Mouse (Mus musculus) forelimb bud, embryonic 11.5 days (tissue): Measurements from ENCODE around the gene Prss32.

Experiments
- DNase-seq: peaks from one replicate; pipeline ENCODE4 v3.0.0-alpha.2; 2012; ENCODE audit warnings: low read depth, low spot score

Prss32 gene

DNA sequence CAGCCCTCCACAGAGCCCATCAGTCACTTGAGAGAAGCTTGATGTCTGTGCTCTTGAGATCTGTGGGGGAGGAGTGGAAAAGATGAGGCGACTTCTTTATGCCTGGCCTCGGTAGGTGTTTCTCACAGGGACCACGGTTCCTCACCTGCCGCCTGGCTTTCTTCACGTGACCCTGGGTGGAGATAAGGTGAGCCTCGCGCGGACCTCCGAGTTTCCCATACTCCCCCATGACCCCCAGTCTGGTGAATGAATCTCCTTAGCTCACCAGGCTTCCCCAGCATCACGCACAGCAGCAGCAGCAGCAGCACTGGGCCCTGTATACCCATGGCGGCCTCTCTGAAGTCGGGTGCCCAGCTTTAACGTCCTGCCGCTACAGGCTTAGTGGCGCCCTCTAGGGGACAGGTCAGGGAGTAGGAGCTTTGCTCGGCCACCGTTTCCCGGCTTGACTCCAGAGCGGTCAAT is at the start of gene Prss32, which contains the start of gene Prss41:
Gene Prss32, plus strand, starts transcription at position 44 of the 462 bp plus-strand sequence.
Gene Prss41, minus strand, starts transcription at position 361 of the 462 bp plus-strand sequence.
- DNase-seq = peak; percentile 72

DNA sequence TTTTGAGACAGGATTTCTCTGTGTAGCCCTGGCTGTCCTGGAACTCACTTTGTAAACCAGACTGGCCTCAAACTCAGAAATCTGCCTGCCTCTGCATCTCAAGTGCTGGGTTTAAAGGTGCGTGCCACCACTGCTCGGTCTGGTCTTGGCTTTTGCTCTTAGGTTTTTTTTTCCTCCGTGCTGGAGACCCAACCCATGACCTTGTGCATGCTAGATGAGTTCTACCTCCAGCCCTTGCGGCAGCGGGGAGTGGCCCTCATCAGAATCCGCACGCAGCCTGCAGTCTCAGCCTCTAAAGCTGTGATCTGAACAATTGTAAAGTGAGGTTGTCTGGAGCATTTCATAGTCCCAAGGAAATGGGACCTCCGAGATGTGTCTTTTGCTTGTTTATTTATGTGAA is 48.3 kb upstream of the Prss32 start:
- no peak for DNase-seq

DNA sequence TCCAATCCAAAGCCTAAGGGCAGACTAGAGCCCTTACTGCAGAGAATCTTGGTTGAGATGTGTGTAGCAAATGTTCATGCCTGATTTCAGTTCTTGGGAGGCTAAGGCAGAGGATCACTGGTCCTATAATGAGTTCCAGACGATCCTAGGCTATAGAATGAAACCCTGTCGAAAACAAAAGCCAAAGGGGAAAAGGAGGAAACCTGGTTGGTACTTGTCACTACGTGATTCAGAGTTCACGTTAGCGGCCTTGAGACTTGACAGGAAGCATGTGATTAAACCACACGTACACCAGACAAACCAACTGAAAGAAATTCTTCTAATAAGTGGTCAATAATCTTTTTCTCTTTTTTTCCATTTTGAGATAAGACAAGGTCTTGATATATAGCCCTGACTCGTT is 46.3 kb upstream of the Prss32 start:
- peak; percentile 52 for DNase-seq

DNA sequence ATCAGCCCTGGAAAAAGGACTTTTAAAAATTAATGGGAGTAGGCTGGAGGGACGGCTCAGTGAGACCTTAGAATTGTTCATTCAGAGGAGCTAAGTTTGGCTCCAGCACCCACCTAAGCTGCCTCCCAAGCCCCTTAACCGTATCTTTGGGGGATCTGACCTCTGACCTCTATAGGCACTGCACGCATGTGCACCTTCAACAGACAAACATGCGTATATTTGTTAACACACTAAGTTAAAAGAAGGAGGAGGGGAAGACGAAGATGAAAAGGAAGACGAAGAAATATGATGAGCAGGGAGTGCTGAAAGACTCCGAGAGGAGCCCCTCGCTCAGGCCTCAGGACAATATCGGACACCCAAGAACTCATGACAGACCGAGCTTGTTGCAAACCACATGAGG is 42.0 kb upstream of the Prss32 start:
- no peak for DNase-seq

GRCm38 (mm10) chr17:23802746-23803365 is 40.8 kb upstream of the Prss32 start:
- DNase-seq = peak; percentile 99

DNA sequence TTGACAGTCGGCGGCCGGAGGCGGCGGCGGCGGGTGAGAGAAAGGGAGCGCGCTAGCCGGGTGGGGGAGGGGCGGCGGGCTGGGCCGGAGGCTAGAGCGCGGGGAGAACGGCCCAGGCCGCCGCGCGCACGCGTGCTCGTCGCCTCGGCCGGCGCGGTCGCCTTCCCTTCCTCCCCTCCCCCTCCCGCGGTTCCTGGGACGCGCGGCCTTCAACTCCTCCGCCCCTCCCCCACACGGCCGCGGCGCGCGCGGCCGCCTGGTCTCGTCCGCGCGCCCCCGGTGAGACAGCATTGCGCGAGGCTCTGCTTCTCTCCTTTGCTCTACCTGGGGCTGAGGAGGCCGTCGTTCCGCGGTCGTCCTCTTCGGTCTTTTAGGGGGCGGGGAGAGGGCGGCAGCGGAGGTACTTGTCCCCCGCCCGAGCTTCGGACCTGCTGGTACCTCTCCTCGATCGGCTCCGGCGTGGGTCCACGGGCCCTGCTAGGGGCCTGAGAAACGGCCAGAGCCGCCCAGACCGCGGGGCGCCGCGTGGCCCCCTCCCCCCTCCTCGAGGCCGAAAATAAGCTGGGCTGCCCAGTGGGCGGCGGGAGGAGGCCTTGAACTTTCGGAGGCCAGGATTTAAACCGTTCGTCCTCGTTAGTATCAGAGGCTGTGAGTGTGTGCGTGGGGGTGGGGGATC is 40.2 kb upstream of the Prss32 start:
- DNase-seq = peak; percentile 85

GRCm38 (mm10) chr17:23804426-23805085 is 39.1 kb upstream of the Prss32 start:
- DNase-seq = no peak

DNA sequence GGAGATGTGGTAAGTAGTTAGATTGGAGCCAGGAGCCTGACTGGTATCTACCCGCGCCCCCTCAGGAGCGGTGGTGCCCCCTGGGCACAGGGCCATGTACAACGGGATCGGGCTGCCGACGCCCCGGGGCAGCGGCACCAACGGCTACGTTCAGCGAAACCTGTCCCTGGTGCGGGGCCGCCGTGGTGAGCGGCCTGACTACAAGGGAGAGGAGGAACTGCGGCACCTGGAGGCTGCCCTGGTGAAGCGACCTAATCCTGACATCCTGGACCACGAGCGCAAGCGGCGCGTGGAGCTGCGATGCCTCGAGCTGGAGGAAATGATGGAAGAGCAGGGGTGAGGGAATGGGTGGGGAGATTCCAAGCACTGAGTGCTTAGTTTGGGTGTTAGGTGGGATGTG is 36.8 kb upstream of the Prss32 start:
- no peak for DNase-seq

GRCm38 (mm10) chr17:23807918-23808317 is 35.7 kb upstream of the Prss32 start:
- DNase-seq = no peak

- DNase-seq = no peak
Measured at GRCm38 (mm10) chr17:23815641-23816040, 28.0 kb upstream of the Prss32 start.

DNA sequence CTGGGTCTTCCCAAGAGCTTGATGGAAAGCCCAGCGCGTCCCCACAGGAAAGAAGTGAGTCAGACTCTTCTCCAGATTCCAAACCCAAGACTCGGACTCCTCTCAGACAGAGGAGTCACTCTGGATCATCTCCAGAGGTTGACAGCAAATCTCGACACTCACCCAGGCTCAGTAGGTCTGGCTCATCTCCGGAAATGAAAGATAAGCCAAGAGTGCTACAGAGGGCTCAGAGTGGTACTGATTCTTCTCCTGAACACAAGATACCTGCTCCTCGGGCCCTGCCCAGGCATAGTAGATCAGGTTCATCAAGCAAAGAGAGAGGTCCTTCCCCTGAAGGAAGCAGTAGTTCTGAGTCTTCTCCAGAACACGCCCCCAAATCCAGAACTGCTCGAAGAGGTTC is 25.1 kb upstream of the Prss32 start:
- no peak for DNase-seq

DNA sequence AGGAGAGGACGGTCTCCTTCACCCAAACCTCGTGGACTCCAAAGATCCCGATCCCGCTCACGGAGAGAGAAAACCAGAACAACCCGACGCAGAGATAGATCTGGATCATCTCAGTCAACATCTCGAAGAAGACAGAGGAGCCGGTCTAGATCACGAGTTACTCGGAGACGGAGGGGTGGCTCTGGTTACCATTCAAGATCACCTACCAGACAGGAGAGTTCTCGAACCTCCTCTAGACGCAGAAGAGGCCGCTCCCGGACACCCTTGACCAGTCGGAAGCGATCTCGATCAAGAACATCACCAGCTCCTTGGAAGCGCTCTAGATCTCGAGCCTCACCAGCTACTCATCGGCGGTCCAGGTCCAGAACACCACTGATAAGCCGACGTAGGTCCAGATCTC is 24.4 kb upstream of the Prss32 start:
- DNase-seq = no peak

GRCm38 (mm10) chr17:23820731-23821130 is 22.9 kb upstream of the Prss32 start:
- DNase-seq = no peak

GRCm38 (mm10) chr17:23822094-23822493 is 21.6 kb upstream of the Prss32 start:
- DNase-seq = no peak

GRCm38 (mm10) chr17:23823018-23823417 is 20.6 kb upstream of the Prss32 start:
- DNase-seq = no peak

- DNase-seq = no peak
Measured at GRCm38 (mm10) chr17:23823614-23824013, 20.0 kb upstream of the Prss32 start.

GRCm38 (mm10) chr17:23825591-23825990 is 18.1 kb upstream of the Prss32 start:
- DNase-seq = no peak

- peak; percentile 44 for DNase-seq
Measured at GRCm38 (mm10) chr17:23828271-23829001, 15.2 kb upstream of the Prss32 start.

GRCm38 (mm10) chr17:23829064-23829619 is 14.5 kb upstream of the Prss32 start, which contains the start of gene Elob:
TSS of gene Elob (minus strand) at chr17:23829136.
- DNase-seq = peak; percentile 86

DNA sequence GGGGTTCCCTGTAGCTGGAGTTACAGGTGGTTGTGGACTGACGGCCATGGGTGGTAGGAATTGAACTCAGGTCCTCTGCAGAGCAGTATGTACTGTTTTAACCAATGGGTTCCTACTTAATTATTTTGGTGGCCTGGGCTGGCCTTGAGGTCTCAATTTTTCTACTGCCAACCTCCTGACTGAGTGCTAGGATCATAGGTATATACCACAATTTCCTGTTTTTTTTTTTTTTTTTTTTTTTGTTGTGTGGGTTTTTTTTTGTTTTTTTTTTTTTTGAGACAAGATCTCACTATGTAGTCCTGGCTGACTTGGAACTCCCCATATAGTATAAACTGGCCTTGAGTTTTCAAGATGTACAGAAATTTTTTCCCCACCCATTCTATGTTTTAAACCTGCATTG is 12.5 kb upstream of the Prss32 start:
- DNase-seq = no peak

DNA sequence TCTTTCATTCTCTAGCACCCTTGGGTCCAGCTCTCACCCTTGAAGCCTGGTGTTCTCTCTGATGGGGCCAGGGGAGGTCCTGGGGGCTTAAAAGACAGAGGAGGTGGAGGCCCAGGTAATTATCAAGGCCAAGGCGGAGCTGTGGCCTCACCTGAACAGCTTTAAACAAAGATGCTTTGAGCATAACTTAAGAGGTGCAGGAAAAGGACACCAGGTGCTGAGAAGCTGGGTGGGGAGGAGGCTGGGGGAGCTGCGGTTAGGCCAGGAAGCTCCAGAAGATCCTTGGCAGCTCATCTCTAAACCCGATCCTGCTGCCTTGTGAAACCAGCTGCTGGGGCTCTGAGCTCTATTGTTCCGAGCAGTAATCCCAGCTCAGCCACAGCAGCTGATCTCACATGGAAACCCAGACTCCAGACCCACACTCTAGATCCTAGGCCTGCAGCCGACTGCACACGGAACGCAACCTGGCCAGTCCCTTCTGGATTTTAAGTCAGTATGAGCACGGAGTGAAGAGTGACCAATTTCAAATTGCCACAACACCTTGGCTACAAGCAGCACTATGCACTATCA is 7.6 kb upstream of the Prss32 start, which contains the start of gene Prss33:
Gene Prss33, minus strand, starts transcription at position 51 of the 570 bp plus-strand sequence.
- DNase-seq = no peak
